Comparison of ENCODE assay signal across 8 mouse cellular contexts in genomic region chrX:11631186-11631913, GRCm38 (mm10).
A peak's percentile ranks its signal among the peaks of the same experiment; 100 is the strongest.
DNase-seq lines count a peak whose midpoint lies in the region; ATAC-seq lines count a peak whose summit lies in the region.

No protein-coding gene starts in this region.

- H3K4me1 ChIP-seq in neural tube, embryonic 14.5 days (ENCODE audit: control insufficient read depth, insufficient read depth, low read length), result no peaks in the 10 kb centered on the region

- peak; percentile 61 for ATAC-seq in granulocyte monocyte progenitor cell, adult 5-6 weeks (replicated peaks; ENCODE audit: poor library complexity, severe bottlenecking)
- no peak; the same call in 1 of the 2 replicates for ATAC-seq in neural tube, embryonic 14.5 days (ENCODE audit: low read depth)

- H3K4me2 ChIP-seq in neural tube, embryonic 14.5 days (ENCODE audit: low read depth, low read length), result peak overlapping the region; percentile 30; the same call in 1 of the 2 replicates

- no peaks in the 10 kb centered on the region for H3K27me3 ChIP-seq in neural tube, embryonic 14.5 days (ENCODE audit: control insufficient read depth, insufficient read depth, low read length)

- H3K9ac ChIP-seq in neural tube, embryonic 14.5 days (replicated peaks; ENCODE audit: low read depth, low read length), result no peak overlapping the region

- H3K9me3 ChIP-seq in neural tube, embryonic 14.5 days (ENCODE audit: control insufficient read depth, low read length), result no peaks in the 10 kb centered on the region

- H3K36me3 ChIP-seq in neural tube, embryonic 14.5 days (ENCODE audit: control insufficient read depth, insufficient read depth, low read length), result no peaks in the 10 kb centered on the region

- peak; percentile 31 for DNase-seq in embryo, embryonic 10.5 days (ENCODE audit: low spot score)
- no peak for DNase-seq in embryo, embryonic 10 days (ENCODE audit: low spot score)
- peak; percentile 4 to 14 for DNase-seq in B cell, adult 2 months
- peak; percentile 25 to 28 for DNase-seq in layer of hippocampus, postnatal 10 days (ENCODE audit: low spot score in 2 of 2)
- DNase-seq in ovary, postnatal 14 days (ENCODE audit: low spot score), result no peak
- no peak for DNase-seq in ovary, adult 18-20 months (ENCODE audit: low spot score)

- H3K4me3 ChIP-seq in neural tube, embryonic 14.5 days (ENCODE audit: low read depth, low read length), result no peak overlapping the region

- H3K27ac ChIP-seq in neural tube, embryonic 14.5 days (ENCODE audit: low read depth, low read length), result peak overlapping the region; percentile 44; the same call in 1 of the 2 replicates

- WGBS in neural tube, embryonic 14.5 days, result 16% methylated on average over 14 of the region's 14 CpGs

Comparison
In these comparisons a context has a peak if more than half of its experiments do, and no peak if none do; other contexts are left out.
1. DNase-seq: peak in embryo, embryonic 10.5 days (single experiment), B cell, adult 2 months (2 of 2) and layer of hippocampus, postnatal 10 days (2 of 2); none in embryo, embryonic 10 days (single experiment), ovary, postnatal 14 days (single experiment) and ovary, adult 18-20 months (single experiment).